Mouse (Mus musculus) neutrophil, adult 5-6 weeks (primary cell): ENCODE results near the gene Gm21833. TPM values are rescaled to one million over a fixed set of nuclear protein-coding genes. Genes with fewer than 3 reads are reported as not detected.
"Not testable (repeated sequence)": the region's sequence is repeated elsewhere in the genome, so short reads cannot be mapped to it uniquely, and the experiment has no call there.

Experiments
- ATAC-seq: fragments of 151-379, 151-347 bp; 2 replicates; pipeline ENCODE4 v1.8.0; 2017; ENCODE audit warnings: mild to moderate bottlenecking, moderate TSS enrichment; ENCODE audit not compliant: insufficient number of reproducible peaks, poor library complexity, low FRiP score, severe bottlenecking; ENCODE audit errors: extremely low read depth
- total RNA-seq: library from RNA; stranded (forward); fragments of 200-1000 nt; gene quantifications from 2 replicates; pipeline ENCODE4 v1.2.3, GENCODE M21; 2017

Gene Gm21833
- total RNA-seq, result not detected in 2 replicates

DNA sequence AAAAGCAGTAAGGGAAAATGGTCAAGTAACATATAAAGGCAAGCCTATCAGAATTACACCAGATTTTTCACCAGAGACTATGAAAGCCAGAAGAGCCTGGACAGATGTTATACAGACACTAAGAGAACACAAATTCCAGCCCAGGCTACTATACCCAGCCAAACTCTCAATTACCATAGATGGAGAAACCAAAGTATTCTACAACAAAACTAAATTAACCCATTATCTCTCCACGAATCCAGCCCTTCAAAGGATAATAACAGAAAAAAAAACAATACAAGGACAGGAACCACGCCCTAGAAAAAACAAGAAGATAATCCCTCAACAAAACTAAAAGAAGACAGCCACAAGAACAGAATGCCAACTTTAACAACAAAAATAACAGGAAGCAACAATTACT is at the start of gene Gm21833:
TSS of gene Gm21833 (plus strand) at position 301 of the 400 bp plus-strand sequence.
- ATAC-seq, result not testable (repeated sequence)

DNA sequence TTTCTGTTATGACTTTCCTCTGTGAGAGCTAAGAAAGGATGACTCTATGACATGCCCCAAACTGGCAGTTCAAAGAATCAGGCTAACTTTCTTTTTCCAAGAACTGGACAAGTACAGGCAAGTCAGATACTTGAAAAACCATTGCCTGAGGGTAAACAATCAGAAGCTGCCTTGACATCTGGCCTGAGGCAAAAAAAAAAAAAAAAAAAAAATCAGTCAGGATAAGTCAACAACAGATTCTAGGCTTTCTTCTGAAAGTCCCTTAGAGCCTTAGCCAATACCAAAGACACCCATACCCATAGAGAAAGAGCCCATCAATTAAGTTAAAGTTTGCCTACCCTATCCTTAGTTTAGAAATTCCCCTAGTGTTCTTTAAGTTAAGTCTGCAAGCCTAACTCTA is 38.7 kb upstream of the Gm21833 start:
- ATAC-seq, result no peak

DNA sequence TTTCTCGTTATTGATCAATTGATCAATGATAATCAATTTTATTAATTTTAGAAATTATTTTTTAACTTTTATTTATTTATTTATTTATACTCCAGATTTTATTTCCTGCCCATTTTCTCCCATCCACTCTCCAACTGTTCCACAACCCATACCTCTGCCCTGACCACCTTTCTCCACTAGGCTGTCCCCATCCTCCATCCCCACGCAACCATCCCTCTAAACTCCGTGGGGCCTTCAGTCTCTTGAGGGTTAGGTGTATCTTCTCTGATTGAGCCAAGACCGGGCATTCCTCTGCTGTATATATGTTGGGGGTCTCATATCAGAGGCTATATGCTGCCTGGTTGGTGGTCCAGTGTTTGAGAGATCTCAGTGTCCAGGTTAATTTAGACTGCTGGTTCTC is 31.7 kb upstream of the Gm21833 start:
- ATAC-seq, result no peak

DNA sequence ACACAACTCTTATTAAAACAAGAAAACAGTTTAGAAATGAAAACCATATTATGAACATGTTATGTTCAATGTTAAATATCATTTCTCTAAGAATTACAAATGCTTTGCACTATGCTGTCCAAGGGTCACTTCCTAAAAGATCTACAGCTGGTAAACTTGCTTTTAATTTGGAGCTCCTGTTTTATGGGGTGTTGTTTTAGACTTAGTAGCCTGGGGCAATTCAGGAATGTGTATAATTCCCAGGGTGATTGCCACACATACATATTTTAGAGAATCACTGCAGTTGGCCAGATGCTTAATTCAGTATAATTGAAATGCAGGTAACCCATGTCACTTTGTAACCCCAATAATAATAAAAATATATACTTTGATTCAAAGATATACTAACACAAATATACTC is 12.9 kb upstream of the Gm21833 start:
- ATAC-seq, result no peak

DNA sequence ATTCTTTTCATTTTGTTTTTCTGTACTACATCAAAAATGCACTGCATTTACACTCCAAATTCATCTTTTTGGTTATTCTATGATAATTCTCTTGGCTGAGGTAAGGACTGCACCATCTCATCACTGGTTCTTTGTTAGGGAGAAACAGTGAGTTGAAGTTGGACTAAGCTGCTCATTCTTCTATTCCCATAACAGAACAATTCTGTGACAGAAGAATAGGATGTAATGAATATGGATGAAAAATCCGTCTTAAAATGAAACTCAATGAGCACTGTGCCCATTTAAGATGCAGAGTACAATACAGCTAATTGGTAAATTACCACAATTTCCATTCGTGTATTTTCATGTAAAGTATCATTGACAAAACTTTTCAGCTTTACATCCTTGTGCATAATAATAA is 11.6 kb upstream of the Gm21833 start:
- no peak for ATAC-seq

DNA sequence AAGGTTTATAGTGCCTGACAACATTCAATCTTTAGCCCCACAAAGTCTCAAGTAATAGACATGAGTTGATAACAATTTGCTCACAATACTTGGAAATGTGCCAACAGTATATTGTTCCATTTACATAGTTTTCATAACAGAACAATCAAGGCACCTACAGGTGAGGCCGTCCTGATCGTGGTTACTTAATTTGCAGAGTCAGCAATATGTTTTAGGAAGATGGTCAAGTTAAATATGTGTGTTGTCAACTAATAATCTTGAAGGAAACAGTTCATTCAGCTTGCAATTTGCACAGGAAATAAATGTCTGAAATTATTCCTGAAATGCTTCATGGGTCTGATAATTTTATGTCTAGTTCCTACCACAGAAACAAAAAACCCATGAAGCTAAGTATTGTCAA is 27.6 kb downstream of the Gm21833 start:
- no peak for ATAC-seq

DNA sequence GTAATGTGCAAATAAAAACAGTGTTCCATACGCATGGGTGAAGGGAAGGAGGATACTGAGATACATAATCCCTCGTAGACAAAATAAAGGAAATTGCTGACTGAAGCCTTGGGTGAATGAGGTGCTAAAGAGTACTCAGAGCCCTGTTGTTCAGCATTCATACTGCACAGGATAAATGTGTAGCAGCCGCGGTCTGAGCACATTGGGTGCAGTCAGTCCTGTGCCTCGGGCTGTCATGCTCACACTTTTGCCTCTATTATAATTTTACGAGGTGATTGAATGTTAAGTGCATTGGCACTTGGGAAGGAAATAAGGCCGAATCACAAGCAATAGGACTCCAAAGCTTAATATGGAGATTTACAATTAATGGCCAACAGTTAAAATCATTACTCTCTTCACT is 36.4 kb downstream of the Gm21833 start:
- ATAC-seq, result no peak
